Mouse (Mus musculus) adrenal gland, postnatal 36 days (tissue): ENCODE data around the gene Psmc5. TPM values are rescaled to one million over a fixed set of nuclear protein-coding genes. Genes with fewer than 3 reads are reported as not detected.
"Not testable (repeated sequence)": the region's sequence is repeated elsewhere in the genome, so short reads cannot be mapped to it uniquely, and the experiment has no call there.

Experiments used
- DNase-seq, 2 experiments: peaks; one replicate each; pipeline ENCODE4 v3.0.0; 2021; ENCODE audit warnings: mixed read lengths in 1 of 2
- long read RNA-seq, 2 experiments: library from polyadenylated mRNA; stranded (forward); transcript quantifications; one replicate each; pipeline ENCODE4 v2.0.0; 2021; ENCODE audit warnings: borderline sequencing depth in 2 of 2
- total RNA-seq, 2 experiments: library from RNA; stranded (reverse); gene quantifications; 2 replicates each; pipeline ENCODE4 v1.2.3; 2021

The Psmc5 gene
- 100 to 1,000 TPM; 154 to 172 TPM for total RNA-seq
- long read RNA-seq, experiment 1, transcript Psmc5-201 (11 exons, 1,316 nt): major isoform, 316 of 338 reads
- long read RNA-seq, experiment 1, partial matches to known transcripts: 16 of 338 reads
- long read RNA-seq, experiment 1, other reads (novel, unspliced or antisense): 5 of 338 reads
- long read RNA-seq, experiment 2, transcript Psmc5-201 (11 exons, 1,316 nt): major isoform, 109 of 117 reads
- long read RNA-seq, experiment 2, partial matches to known transcripts: 5 of 117 reads
- long read RNA-seq, experiment 2, other reads (novel, unspliced or antisense): 2 of 117 reads

DNA sequence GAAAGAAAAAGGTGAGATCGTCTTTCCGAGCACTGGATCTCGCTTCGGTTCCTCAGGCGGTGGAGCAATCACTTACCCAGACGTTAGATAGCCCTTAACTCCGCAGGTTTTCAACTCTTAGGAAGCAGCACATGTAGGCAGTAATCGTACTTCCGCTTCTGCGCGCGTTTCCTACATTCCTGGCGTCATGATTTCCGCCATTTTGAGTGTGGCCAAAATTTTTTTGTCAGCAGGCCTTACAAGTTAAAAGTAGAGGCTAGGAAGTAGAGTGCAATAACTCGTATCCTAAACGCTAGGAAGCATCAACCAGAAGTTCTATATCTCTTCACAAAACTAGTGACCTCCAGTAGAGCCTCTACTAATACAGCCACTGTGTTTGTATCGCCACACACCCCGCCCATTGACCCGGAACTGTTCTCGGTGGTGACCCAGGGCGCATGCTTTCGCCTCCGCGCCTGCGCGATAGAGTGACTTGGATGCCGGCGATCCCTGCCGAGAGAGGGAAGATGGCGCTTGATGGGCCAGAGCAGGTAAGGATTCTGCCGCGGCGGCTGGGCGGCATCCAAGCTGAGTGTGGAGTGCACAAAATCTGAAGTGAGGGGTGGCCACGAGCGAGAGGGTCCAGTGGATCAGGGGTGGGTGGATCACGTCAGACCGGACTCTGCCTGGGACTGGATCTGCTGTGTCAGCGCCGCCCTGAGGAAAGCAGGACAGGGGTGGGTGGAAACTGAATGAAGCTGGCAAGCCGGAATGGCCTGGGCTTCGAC lies at the start of gene Psmc5, which contains the start of gene Ftsj3:
Gene Psmc5, plus strand, starts transcription at position 470 of the 767 bp plus-strand sequence.
Gene Ftsj3, minus strand, starts transcription at position 395 of the 767 bp plus-strand sequence.
- peak; percentile 99 for DNase-seq

DNA sequence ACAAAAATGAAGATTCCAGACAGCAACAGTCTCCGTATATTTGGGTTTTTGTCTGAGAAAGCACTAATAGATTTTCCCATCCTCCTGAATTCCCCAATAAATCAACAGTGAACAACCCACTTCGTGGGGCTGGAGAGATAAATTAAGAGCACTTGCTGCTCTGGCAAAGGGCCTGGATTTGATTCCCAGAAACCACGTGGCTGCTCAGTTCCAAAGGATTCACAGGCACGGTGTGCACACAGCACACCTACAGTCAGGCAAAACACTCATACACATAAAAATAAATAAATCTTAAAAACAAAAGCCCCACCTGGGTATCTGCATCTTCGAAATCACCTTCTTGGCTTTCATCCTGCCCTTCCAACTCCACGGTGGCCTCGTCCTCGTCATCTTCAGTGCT lies 43.2 kb upstream of the Psmc5 start:
- no peak for DNase-seq

DNA sequence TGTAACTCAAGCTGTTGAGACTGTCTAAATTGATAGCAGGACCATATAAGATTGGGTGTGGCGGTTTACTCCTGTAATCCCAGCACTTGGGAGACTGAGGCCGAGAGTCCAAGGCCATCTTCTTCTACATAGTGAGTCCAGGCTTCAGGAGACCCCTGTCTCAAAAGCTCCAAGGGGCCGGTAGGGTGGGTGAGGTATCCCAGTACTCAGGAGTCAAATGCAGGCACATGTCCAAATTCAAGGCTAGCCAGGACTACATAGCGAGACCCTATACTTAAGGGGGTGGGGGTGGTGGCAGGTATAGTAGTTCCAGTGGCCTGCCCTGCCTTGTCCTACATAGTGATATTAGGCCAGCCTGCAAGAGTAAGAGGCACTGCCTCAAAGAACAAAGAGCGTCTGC lies 41.1 kb upstream of the Psmc5 start:
- no peak for DNase-seq

DNA sequence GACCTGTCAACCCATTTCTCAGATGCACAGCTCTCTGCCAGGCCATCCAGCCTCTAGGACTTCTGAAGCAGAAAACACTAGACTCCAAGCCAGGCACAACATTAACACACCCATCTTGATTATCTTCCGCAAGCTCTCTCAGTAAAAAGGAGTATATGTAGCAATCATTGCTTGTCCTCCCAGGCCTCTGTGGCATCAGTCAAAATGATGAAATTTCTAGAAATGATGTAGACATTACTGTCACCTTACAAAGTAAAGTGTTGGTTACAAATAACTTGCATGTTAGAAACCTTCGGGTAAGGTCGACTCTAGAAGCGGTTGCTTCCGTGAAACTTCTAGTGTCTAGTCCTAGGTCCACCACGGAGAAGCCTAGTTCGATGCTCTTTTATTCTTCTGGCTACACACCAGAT lies 40.5 kb upstream of the Psmc5 start:
- no peak for DNase-seq

DNA sequence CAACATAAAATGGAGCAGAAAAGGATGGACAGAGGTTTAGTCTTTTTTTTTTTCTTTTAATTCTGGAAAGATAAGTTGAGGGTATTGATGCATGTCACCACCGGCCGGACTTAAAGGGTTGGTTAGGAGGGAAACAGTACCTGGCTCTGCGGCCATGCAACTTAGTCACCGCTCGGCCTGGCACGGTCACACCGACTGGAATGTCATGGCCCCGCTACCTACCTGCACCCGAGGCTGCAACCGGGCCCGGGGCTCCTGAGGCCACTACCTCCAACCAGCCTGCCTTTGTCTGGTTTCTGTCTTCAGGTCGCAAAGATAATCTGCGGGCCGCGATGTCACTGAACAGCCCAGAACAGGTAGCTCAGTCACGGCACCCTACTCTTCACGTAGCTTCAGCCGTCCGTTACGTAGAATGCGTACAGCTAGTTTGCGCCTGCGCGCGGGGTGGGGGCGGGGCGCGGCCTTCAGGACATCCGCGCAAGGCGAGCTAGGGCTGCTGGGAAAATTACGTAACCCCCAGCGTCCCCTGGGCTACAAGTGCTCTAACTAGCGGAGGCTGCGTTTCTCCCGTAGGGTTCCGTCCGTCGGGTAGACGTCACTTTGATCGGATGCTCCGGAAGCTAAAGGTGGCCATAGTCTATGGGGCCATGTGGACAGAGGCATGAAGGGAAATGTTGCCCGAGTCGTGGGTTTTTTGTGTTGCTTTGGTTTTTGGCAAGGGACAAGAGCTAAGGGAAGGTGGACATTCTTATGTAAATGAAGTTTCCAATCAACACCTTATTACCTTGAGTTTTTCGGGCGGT lies 39.8 kb upstream of the Psmc5 start, which contains the start of gene Ccdc47:
Gene Ccdc47, minus strand, starts transcription at position 418 of the 803 bp plus-strand sequence.
- peak; percentile 95 to 96 for DNase-seq

DNA sequence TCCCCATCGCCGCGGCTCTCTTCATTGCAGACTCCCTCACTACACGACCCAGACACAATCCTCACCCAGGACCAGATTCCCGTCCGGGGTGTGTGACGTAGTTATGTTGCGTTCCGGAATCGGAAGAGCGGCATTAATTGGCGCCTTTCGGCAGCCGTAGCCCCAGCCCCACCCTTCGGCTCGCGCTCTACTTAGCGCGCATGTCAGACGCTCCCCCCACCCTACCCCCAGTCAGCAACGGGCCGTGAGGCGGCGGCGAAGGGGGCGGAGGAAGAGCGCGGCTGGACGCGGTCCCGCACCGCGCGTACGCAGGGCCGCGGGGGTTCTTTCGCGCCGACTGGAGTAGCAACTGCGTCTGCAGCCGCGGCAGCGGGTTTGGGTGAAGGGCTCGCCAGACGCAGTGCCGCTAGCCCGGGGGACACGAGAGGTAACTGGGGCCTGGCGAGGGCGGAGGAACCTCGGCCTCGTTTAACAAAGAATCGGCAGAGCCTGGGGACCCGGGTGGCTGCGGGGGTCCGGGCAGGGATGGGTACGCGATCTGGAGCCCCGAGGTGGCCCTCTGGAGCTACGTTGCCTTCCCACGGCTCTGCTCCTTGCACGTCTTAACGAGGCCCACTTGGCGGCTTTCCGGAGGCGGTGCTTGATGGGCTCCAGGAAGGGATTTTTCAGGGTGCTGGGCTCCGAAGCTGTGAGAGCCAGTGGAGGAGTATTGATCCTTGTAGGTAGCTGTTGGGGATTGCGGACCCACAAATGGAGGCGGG lies 39.0 kb upstream of the Psmc5 start, which contains the start of gene Ddx42:
Gene Ddx42, plus strand, starts transcription at position 197 of the 761 bp plus-strand sequence.
- peak; percentile 93 to 95 for DNase-seq

DNA sequence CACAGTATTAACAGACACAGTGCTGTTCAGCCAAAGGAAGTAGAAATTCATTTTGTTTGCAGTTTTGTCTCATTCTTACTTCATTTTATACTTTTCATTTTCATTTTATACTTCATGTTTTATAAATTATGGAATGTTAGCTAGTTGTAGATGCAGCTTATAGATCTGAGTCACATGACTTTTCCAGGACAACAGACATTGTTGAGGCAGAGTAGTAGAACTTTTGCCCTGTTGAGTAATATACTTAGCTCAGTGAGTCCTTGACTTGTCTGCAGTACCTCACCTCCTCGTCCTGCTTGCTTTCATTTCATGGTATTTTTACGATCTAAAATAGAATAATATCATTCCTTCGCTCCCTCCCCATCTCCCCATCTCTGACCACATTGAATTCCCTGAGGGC lies 35.4 kb upstream of the Psmc5 start:
- no peak for DNase-seq

DNA sequence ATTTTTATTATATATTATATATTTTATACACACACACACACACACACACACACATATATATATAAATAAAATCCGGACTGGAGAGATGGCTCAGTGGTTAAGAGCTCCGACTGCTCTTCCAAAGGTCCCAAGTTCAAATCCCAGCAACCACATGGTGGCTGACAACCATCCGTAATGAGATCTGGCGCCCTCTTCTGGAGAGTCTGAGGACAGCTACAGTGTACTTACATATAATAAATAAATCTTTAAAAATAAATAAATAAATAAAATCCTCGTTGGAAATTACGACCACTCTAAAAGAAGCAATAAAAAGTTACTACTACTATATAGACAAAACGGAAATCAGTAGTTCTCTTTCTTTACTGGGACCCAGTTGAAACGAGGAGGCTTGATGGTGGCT lies 22.0 kb upstream of the Psmc5 start:
- DNase-seq: not testable (repeated sequence)

DNA sequence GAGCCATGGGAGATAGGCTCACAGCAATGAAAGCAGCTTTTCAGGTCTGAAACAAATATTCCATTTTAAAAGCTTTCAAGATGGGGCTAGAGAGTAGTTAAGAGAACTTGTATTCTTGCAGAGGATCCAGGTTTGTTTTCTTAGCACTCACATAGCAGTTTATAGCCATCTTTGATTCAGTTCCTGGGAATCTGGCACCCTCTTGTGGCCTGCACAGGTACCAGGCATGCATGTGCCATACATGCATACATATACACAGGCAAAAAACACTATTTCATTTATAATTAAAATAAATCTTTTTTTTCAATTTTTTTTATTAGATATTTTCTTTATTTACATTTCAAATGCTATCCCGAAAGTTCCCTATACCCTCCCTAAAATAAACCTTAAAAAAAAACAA lies 9.1 kb upstream of the Psmc5 start:
- DNase-seq: peak in 1 of 2 experiments; percentile 19

DNA sequence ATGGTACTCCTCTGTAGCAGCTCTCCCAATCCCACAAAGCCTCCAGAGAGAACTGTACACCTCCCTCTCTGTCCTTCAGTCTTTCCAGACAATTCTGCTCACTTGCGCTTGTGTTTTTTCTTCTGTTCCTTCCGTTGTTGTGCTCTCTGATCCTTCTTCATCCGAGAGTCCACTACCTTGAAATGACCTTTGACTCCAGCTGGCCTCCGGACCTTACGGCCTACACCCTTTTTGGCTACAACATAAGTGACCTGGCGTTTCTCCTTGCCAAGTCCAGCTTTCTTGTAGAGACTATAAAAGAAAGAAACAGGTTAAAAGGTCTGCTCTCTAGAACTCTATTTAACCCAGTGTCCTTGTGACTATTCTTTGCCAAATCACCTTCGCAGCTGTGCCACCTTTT lies 6.6 kb upstream of the Psmc5 start:
- no peak for DNase-seq

DNA sequence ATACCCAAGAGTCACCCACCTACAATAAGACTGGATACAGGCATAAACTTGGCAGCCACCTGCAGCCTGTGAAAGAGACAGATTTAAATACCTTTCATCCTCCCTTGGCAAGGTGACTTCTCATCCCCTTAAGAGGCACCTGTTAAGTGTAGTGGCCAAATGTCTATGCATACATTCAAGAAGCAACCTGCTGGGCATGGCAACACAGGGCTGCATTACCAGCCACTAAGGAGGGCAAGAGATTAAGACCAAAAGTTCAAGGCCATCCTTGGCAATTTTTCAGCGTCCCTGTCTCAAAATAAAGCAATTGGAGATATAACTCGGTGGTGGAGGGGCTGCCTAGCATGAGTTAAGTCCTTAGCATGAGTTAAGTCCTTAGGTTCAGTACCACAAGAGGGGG lies 1.2 kb upstream of the Psmc5 start:
- no peak for DNase-seq

DNA sequence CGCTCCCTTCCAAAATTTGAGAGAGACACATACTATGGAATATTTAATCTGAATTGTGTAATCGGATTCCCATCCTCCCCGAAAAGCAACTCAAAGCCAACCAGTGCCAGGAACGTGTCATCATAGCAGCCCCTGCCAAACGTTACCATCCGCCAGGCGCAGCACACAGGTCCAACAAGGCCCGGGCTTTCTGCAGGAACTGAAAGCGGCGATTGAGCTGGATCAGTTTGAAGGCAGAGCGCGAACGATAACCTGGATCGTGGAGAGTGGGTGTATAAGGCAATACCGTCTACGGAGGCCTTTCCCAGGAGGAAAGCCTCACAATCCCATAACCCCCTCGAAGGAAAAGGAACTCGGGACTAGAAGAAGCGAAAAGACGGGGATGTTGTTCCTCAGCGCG lies 780 bp upstream of the Psmc5 start:
- peak; percentile 47 to 48 for DNase-seq

DNA sequence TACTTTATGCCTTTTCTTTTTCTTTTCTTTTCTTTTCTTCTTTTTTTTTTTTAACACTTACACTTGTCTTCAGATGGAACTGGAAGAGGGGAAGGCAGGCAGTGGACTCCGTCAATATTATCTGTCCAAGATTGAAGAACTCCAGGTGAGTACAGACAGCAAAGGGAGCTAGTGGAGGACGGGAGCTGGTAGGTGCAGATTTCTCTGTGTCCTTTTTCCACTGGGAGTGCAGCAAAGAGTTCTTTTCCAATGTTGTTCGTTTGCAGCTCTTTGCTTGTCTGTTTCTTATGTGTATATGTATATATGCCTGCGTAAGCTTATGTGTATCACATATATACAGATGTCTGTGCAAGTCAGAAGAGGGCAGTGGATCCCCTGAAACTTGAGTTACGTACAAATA lies 821 bp downstream of the Psmc5 start:
- peak in 1 of 2 experiments; percentile 58 for DNase-seq

DNA sequence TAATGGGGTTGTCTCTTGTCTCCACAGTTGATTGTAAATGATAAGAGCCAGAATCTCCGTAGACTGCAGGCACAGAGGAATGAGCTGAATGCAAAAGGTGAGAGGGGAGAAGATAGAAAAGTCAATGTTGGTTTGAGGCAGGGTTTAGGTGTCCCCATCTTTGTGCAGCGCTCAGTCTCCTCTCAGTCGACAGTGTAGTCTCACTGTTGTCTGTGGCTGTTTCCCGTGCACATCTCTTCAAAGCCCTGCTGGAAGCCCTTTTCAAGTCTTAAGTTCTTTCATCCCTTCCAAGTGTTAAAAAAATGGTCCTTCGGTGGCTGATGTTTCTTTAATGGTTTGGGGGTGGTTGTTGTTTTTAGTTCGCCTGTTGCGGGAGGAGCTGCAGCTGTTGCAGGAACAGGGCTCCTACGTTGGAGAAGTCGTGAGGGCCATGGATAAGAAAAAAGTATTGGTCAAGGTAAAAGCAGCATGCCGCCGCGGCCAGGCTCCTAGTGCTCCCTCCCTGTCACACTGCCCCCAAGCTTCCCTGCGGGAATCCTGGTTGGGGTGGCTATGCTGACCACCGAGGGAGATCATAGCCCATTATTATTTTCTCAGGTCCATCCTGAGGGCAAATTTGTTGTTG lies 5.0 kb downstream of the Psmc5 start:
- no peak for DNase-seq

DNA sequence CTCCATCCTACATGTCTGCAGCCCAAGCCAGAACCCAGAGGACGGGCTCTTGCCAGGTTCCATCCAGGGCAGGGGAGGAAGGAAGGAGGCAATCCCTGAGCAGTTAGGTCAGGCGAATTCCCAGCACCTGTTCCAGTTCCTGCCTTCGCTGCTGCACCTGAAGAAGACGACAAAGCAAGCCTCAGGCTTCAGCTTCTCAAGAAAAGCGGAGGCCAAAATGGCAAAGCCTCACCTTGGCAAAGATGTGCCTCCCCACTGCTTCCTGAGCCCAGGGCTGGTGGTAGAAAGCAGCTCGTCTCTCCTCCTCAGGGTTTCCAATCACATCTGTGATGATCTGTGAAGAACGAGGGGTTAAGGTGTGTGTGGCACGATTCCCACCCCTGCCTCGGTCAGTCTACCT lies 8.0 kb downstream of the Psmc5 start:
- DNase-seq: no peak

DNA sequence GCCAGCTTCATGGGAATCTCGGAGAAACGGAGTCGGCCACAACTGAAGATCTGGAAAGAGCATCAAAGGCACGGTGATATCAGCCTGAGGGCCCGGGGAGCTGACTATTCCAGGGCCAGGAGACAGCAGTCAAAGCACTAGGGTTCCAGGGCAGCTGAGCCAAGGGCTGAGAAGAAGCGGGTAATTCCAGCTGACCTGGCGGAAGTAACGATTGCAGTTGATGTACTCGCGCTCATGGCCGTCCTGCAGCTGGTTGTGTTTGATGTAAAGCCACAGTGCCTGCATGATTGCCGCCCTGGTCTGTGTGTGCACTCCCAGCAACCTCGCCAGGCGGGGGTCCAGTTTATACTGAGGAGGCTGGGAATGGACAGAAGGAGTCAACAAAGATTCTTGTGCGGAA lies 9.0 kb downstream of the Psmc5 start:
- DNase-seq: no peak

DNA sequence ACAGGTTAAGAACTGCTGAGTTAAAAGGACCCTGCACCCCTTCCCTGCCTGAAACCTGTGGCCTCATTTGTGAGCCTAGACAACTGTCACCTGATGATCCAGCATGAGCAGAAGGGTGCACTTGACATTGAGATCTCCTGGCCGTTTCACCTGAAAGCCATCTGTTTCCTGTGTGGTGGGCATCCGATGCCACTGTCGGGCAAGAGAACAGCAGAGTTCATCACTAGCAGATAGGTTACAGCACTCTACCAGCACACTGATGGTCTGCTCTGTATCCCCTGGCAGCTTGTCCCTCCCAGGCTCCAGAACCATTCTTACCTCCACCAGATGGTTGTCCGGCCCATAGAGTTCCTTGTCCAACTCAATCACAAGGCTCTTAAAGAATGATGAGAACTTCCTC lies 9.6 kb downstream of the Psmc5 start:
- no peak for DNase-seq

DNA sequence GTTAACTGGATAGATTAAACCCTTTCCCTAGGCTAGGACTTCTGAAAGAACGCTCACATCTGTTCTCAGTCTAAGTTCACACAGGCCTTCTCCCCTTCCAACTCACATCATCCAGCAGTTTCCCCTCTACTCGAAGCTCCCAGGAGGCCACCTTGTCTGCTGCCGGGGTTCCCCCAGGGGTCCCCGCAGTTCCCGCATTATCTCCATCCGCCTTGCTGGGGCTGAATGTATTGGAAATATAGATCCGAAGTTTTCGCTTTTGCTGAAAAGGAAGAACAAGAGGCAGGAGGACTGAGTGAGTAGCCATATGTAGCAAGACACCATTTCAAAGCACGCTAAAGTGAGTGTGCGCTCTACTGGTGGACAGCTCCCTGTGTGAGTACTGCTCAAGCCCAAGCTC lies 10.5 kb downstream of the Psmc5 start:
- no peak for DNase-seq

DNA sequence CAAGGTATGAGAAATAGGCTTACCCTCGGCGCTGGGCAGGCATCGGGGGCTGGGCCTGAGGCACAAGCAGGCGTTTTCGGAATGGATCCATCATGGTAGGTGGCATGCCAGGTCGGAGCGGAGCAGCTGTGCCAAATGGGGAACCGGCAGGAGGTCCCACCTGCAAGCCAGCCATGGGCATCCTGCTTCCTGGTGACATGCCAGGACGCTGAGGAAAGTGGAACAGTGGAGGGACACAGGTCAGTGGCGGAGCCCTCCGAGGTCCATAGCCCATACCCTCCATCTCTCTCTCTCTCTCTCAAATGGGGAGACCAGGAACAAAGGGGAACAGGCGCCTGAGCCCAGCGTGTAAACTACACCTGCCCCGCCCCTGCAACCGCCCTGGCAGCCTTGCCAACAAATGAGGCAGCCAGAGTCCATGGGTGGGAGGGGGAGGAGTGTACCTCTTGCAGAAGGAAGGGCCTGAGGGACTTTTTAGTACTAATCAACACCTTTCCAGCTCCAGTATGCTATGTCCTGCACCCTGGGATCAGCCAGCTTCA lies 11.4 kb downstream of the Psmc5 start:
- DNase-seq: peak; percentile 72 to 81

DNA sequence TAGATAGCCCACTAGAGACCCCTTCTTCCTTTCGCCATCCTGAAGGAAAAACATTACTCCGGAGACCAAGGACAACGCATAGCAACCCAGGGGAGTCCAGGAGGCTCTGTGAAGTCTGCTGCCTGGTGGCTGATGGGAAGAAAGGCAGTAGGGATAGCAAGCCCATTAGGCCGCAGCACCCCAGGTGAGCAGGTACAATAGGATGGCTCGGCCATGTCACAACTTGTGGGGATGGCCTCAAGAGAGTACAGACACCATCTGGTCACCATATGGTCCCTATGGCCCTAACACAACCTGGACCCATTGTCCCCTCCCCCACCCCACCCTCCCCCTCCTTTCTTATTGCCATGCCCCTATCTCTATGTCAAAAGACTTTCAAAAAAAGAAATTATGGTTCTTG lies 11.9 kb downstream of the Psmc5 start:
- no peak for DNase-seq
